Mouse (Mus musculus): Measurements from ENCODE around the gene Lamtor1. TPM values are rescaled to one million over a fixed set of nuclear protein-coding genes. Genes with fewer than 3 reads are reported as not detected.
"Not testable (repeated sequence)": the region's sequence is repeated elsewhere in the genome, so short reads cannot be mapped to it uniquely, and the experiment has no call there.

The Lamtor1 gene
- polyA plus RNA-seq, 1 experiment from 2014 or later = 163 TPM

DNA sequence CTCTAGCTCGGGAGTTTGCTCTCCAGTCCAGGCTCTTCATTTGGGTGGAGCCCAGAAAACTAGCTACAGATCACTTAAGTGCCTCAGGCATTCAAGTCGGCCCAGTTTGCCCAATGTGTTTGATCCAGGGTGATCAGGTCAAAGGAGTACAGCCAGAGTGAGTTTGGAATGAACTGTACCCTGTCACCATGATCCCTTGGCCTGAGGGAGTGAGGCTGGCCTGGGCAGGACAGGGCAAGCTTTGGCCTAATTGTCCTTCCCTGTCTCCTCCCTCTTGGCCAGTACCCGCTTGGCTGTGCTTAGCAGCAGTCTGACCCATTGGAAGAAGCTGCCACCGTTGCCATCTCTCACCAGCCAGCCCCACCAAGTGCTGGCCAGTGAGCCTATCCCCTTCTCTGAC is 4.4 kb downstream of the Lamtor1 start:
- Histone ChIP-seq H3K4me3 (ENCODE audit: low read length) (no peak overlapping the region), H3K36me3 (ENCODE audit: control insufficient read depth, insufficient read depth, low read length) (peaks cover 42% of the 10 kb centered on the region), H3K9me3 (ENCODE audit: control insufficient read depth, low read length) (no peaks in the 10 kb centered on the region), H3K27me3 (ENCODE audit: control insufficient read depth, insufficient read depth, low read depth, low read length) (no peaks in the 10 kb centered on the region), H3K27ac (ENCODE audit: low read length) (no peak overlapping the region), H3K4me1 (replicated peaks; ENCODE audit: control insufficient read depth, insufficient read depth, low read length) (peaks cover 17% of the 10 kb centered on the region), H3K4me2 (ENCODE audit: low read depth, low read length) (no peak overlapping the region), H3K9ac (ENCODE audit: low read length) (no peak overlapping the region)
- 76% methylated on average over 4 of the region's 4 CpGs for WGBS
- ATAC-seq (ENCODE audit: low read depth) = no peak

GRCm38 (mm10) chr7:101911982-101912381 is 6.3 kb downstream of the Lamtor1 start:
- H3K4me2 ChIP-seq (ENCODE audit: low read depth, low read length) = no peak overlapping the region
- H3K4me3 ChIP-seq (ENCODE audit: low read length) = no peak overlapping the region
- peaks cover 8% of the 10 kb centered on the region for H3K4me1 ChIP-seq (replicated peaks; ENCODE audit: control insufficient read depth, insufficient read depth, low read length)
- no peaks in the 10 kb centered on the region for H3K9me3 ChIP-seq (ENCODE audit: control insufficient read depth, low read length)
- no peak overlapping the region for H3K9ac ChIP-seq (ENCODE audit: low read length)
- H3K27ac ChIP-seq (ENCODE audit: low read length) = no peak overlapping the region
- no peaks in the 10 kb centered on the region for H3K27me3 ChIP-seq (ENCODE audit: control insufficient read depth, insufficient read depth, low read depth, low read length)
- 68% methylated on average over 3 of the region's 3 CpGs for WGBS
- ATAC-seq (ENCODE audit: low read depth) = no peak
- H3K36me3 ChIP-seq (ENCODE audit: control insufficient read depth, insufficient read depth, low read length) = peaks cover 42% of the 10 kb centered on the region

DNA sequence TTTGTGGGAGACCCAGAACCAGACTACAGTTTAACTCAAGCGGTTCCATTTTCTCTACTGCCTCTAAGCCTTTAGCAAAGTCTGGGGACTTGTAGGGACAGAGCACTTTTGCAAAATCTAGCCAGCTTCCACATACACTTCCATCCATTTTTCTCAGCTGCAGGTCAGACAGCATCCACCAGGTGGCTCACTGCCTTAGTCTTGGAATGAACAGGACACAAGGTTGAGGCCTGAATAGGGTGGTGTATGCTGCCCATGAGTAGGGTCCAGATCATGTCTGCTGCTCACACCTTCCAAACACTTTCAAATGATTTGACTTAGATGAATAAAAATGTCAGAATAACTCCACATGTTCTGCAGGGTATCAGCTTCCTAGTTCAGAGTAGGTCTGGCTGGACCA is 12.4 kb downstream of the Lamtor1 start:
- WGBS = 17% methylated on average over 1 of the region's 1 CpGs
- peak; percentile 75 for ATAC-seq (ENCODE audit: low read depth)
- Histone ChIP-seq H3K36me3 (ENCODE audit: control insufficient read depth, insufficient read depth, low read length) (peaks cover 16% of the 10 kb centered on the region), H3K4me2 (ENCODE audit: low read depth, low read length) (no peak overlapping the region), H3K27me3 (ENCODE audit: control insufficient read depth, insufficient read depth, low read depth, low read length) (no peaks in the 10 kb centered on the region), H3K4me3 (ENCODE audit: low read length) (no peak overlapping the region), H3K9ac (ENCODE audit: low read length) (no peak overlapping the region), H3K9me3 (ENCODE audit: control insufficient read depth, low read length) (no peaks in the 10 kb centered on the region), H3K27ac (ENCODE audit: low read length) (no peak overlapping the region), H3K4me1 (replicated peaks; ENCODE audit: control insufficient read depth, insufficient read depth, low read length) (no peaks in the 10 kb centered on the region)

DNA sequence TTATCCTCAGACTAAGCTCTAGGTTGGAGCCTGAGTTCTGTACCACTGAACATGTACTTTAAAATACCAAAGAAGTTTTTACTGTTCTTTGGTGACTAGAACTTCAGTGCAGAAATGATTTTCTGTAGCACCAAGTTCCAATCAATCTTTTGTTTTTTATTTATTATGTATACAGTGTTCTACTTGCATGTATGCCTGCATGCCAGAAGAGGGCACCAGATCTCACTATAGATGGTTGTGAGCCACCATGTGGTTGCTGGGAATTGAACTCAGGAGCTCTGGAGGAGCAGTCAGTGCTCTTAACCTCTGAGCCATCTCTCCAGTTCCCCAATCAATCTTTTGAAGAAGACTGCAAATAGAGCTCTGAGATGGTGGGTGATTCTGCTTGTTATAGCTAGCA is 20.2 kb downstream of the Lamtor1 start:
- not testable (repeated sequence) for H3K9me3 ChIP-seq (ENCODE audit: control insufficient read depth, low read length); H3K27ac ChIP-seq (ENCODE audit: low read length); H3K4me1 ChIP-seq (replicated peaks; ENCODE audit: control insufficient read depth, insufficient read depth, low read length); H3K36me3 ChIP-seq (ENCODE audit: control insufficient read depth, insufficient read depth, low read length); ATAC-seq (ENCODE audit: low read depth); H3K4me2 ChIP-seq (ENCODE audit: low read depth, low read length); H3K9ac ChIP-seq (ENCODE audit: low read length); H3K4me3 ChIP-seq (ENCODE audit: low read length); H3K27me3 ChIP-seq (ENCODE audit: control insufficient read depth, insufficient read depth, low read depth, low read length)

- Histone ChIP-seq H3K36me3 (ENCODE audit: control insufficient read depth, insufficient read depth, low read length) (no peaks in the 10 kb centered on the region), H3K9me3 (ENCODE audit: control insufficient read depth, low read length) (no peaks in the 10 kb centered on the region), H3K27ac (ENCODE audit: low read length) (no peak overlapping the region), H3K4me3 (ENCODE audit: low read length) (no peak overlapping the region), H3K9ac (ENCODE audit: low read length) (no peak overlapping the region), H3K27me3 (ENCODE audit: control insufficient read depth, insufficient read depth, low read depth, low read length) (no peaks in the 10 kb centered on the region), H3K4me2 (ENCODE audit: low read depth, low read length) (no peak overlapping the region), H3K4me1 (replicated peaks; ENCODE audit: control insufficient read depth, insufficient read depth, low read length) (peaks cover 8% of the 10 kb centered on the region)
- ATAC-seq (ENCODE audit: low read depth) = no peak
- 71% methylated on average over 3 of the region's 3 CpGs for WGBS
Observed at GRCm38 (mm10) chr7:101928093-101928492, 22.4 kb downstream of the Lamtor1 start.

DNA sequence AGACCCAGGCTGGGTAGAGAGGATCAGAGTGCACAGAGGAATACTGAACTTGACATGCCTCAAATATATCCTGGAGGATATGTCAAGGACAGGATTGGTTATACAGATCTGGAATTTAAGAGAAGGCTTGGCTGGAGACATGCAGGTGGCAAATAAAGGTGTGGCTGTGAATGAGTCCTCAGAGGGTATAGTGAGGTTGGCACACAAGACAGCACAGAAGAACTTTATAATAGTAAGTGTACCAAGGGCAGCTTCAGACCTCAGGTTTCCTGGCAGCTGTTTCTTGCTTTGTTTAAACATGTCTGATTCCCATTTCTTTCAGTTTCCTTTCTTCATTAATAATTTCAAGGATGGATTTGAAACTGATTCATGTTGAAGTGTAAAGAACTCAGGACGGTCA is 26.8 kb downstream of the Lamtor1 start:
- 55% methylated on average over 1 of the region's 1 CpGs for WGBS
- H3K9me3 ChIP-seq (ENCODE audit: control insufficient read depth, low read length) = no peaks in the 10 kb centered on the region
- H3K27me3 ChIP-seq (ENCODE audit: control insufficient read depth, insufficient read depth, low read depth, low read length) = no peaks in the 10 kb centered on the region
- H3K36me3 ChIP-seq (ENCODE audit: control insufficient read depth, insufficient read depth, low read length) = no peaks in the 10 kb centered on the region
- H3K4me2 ChIP-seq (ENCODE audit: low read depth, low read length) = peak overlapping the region; percentile 67
- H3K27ac ChIP-seq (ENCODE audit: low read length) = peak overlapping the region; percentile 38
- ATAC-seq (ENCODE audit: low read depth) = no peak
- peak overlapping the region; percentile 93 for H3K4me3 ChIP-seq (ENCODE audit: low read length)
- peaks cover 16% of the 10 kb centered on the region for H3K4me1 ChIP-seq (replicated peaks; ENCODE audit: control insufficient read depth, insufficient read depth, low read length)
- no peak overlapping the region for H3K9ac ChIP-seq (ENCODE audit: low read length)

GRCm38 (mm10) chr7:101933300-101933699 is 27.6 kb downstream of the Lamtor1 start:
- Histone ChIP-seq H3K9ac (ENCODE audit: low read length) (peak overlapping the region; percentile 78), H3K4me3 (ENCODE audit: low read length) (peak overlapping the region; percentile 93), H3K27ac (ENCODE audit: low read length) (peak overlapping the region; percentile 93), H3K27me3 (ENCODE audit: control insufficient read depth, insufficient read depth, low read depth, low read length) (no peaks in the 10 kb centered on the region), H3K4me2 (ENCODE audit: low read depth, low read length) (peak overlapping the region; percentile 67), H3K4me1 (replicated peaks; ENCODE audit: control insufficient read depth, insufficient read depth, low read length) (peaks cover 16% of the 10 kb centered on the region), H3K36me3 (ENCODE audit: control insufficient read depth, insufficient read depth, low read length) (no peaks in the 10 kb centered on the region), H3K9me3 (ENCODE audit: control insufficient read depth, low read length) (no peaks in the 10 kb centered on the region)
- 3% methylated on average over 15 of the region's 15 CpGs for WGBS
- ATAC-seq (ENCODE audit: low read depth) = peak; percentile 32

- Histone ChIP-seq H3K27ac (ENCODE audit: low read length) (peak within 1 kb of the TSS; percentile 93), H3K4me2 (ENCODE audit: low read depth, low read length) (peak within 1 kb of the TSS; percentile 67), H3K36me3 (ENCODE audit: control insufficient read depth, insufficient read depth, low read length) (no peaks in the 10 kb centered on the region), H3K4me1 (replicated peaks; ENCODE audit: control insufficient read depth, insufficient read depth, low read length) (peaks cover 16% of the 10 kb centered on the region), H3K9me3 (ENCODE audit: control insufficient read depth, low read length) (no peaks in the 10 kb centered on the region), H3K27me3 (ENCODE audit: control insufficient read depth, insufficient read depth, low read depth, low read length) (no peaks in the 10 kb centered on the region), H3K4me3 (ENCODE audit: low read length) (peak within 1 kb of the TSS; percentile 93), H3K9ac (ENCODE audit: low read length) (peak within 1 kb of the TSS; percentile 93)
- peak; percentile 98 for ATAC-seq (ENCODE audit: low read depth)
- under 1% methylated on average over 40 of the region's 40 CpGs for WGBS
Observed at GRCm38 (mm10) chr7:101933751-101934240, 28.1 kb downstream of the Lamtor1 start, which contains the start of the genes Lrrc51 and Numa1. TSS of gene Lrrc51 (minus strand) at chr7:101933895. TSS of gene Numa1 (plus strand) at chr7:101934111.

- no peak overlapping the region for H3K9ac ChIP-seq (ENCODE audit: low read length)
- WGBS = 96% methylated on average over 4 of the region's 4 CpGs
- peaks cover 16% of the 10 kb centered on the region for H3K4me1 ChIP-seq (replicated peaks; ENCODE audit: control insufficient read depth, insufficient read depth, low read length)
- no peak overlapping the region for H3K4me2 ChIP-seq (ENCODE audit: low read depth, low read length)
- no peaks in the 10 kb centered on the region for H3K36me3 ChIP-seq (ENCODE audit: control insufficient read depth, insufficient read depth, low read length)
- no peaks in the 10 kb centered on the region for H3K9me3 ChIP-seq (ENCODE audit: control insufficient read depth, low read length)
- ATAC-seq (ENCODE audit: low read depth) = no peak
- H3K27me3 ChIP-seq (ENCODE audit: control insufficient read depth, insufficient read depth, low read depth, low read length) = no peaks in the 10 kb centered on the region
- H3K4me3 ChIP-seq (ENCODE audit: low read length) = no peak overlapping the region
- no peak overlapping the region for H3K27ac ChIP-seq (ENCODE audit: low read length)
Observed at GRCm38 (mm10) chr7:101935957-101936356, 30.3 kb downstream of the Lamtor1 start.

DNA sequence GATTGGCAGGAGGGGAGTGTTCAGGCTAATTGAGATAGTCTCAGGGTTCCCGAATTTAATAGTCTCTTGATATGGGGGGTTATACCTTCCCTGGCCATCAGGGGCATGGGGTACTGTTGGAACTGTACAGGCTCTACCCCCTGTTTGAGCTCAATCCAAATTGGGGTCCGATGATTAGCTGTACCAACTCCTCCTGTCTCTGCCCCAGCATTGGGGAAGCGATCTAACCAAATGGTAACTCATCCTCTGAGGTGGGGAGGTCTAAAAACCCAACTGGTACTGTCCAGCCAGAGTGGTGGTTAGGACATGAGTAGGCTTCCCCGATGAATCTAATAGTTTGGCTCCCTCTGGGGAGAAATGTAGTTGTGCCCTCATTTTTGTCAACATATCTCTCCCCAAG is 31.3 kb downstream of the Lamtor1 start:
- no peak for ATAC-seq (ENCODE audit: low read depth)
- Histone ChIP-seq H3K27me3 (ENCODE audit: control insufficient read depth, insufficient read depth, low read depth, low read length) (no peaks in the 10 kb centered on the region), H3K27ac (ENCODE audit: low read length) (no peak overlapping the region), H3K4me1 (replicated peaks; ENCODE audit: control insufficient read depth, insufficient read depth, low read length) (peaks cover 16% of the 10 kb centered on the region), H3K4me2 (ENCODE audit: low read depth, low read length) (no peak overlapping the region), H3K36me3 (ENCODE audit: control insufficient read depth, insufficient read depth, low read length) (no peaks in the 10 kb centered on the region), H3K4me3 (ENCODE audit: low read length) (no peak overlapping the region), H3K9ac (ENCODE audit: low read length) (no peak overlapping the region), H3K9me3 (ENCODE audit: control insufficient read depth, low read length) (no peaks in the 10 kb centered on the region)
- WGBS = 94% methylated on average over 4 of the region's 4 CpGs
